Mouse (Mus musculus) limb, embryonic 14.5 days (tissue): ENCODE measurements at regions not wholly inside any gene's neighbourhood (a gene's known extent, or its start where the extent isn't known, plus 50 kb on each side); places are given as distances from the start of the nearest gene placed in this dataset.

Source experiments
- ATAC-seq: fragments of 200-750 bp; cut with Nextera tagmentation; 2 replicates; pipeline ENCODE4 v1.8.0; 2017; ENCODE audit warnings: low read depth, moderate number of reproducible peaks, moderate TSS enrichment; ENCODE audit not compliant: low FRiP score
- DNase-seq: peaks from one replicate; pipeline ENCODE4 v3.0.0-alpha.2; 2015; ENCODE audit warnings: low spot score
- H3K27ac ChIP-seq: fragments of 300-500 bp; sonication (generic); replicated peaks from 2 replicates; pipeline ENCODE4 v1.5.1; 2014; ENCODE audit warnings: low read depth, mild to moderate bottlenecking, low read length, moderate library complexity, mixed read lengths
- H3K27me3 ChIP-seq: fragments of 300-500 bp; sonication (generic); 2 replicates; pipeline ENCODE4 v1.6.1; 2014; ENCODE audit warnings: low read length, mixed read lengths; ENCODE audit not compliant: control insufficient read depth, insufficient read depth
- H3K36me3 ChIP-seq: fragments of 300-500 bp; sonication (generic); 2 replicates; pipeline ENCODE4 v1.6.1; 2014; ENCODE audit warnings: mild to moderate bottlenecking, low read length, moderate library complexity, mixed read lengths; ENCODE audit not compliant: control insufficient read depth, insufficient read depth
- H3K4me1 ChIP-seq: fragments of 300-500 bp; sonication (generic); 2 replicates; pipeline ENCODE4 v1.6.1; 2014; ENCODE audit warnings: antibody characterized with exemption, low read length, mixed read lengths; ENCODE audit not compliant: control insufficient read depth, insufficient read depth
- H3K4me2 ChIP-seq: fragments of 300-500 bp; sonication (generic); replicated peaks from 2 replicates; pipeline ENCODE4 v1.6.1; 2014; ENCODE audit warnings: low read depth, mild to moderate bottlenecking, low read length, moderate library complexity; ENCODE audit not compliant: severe bottlenecking
- H3K4me3 ChIP-seq: fragments of 300-500 bp; sonication (generic); replicated peaks from 2 replicates; pipeline ENCODE4 v1.5.1; 2014; ENCODE audit warnings: low read length
- H3K9ac ChIP-seq: fragments of 300-500 bp; sonication (generic); 2 replicates; pipeline ENCODE4 v1.6.1; 2014; ENCODE audit warnings: mild to moderate bottlenecking, low read depth, low read length, moderate library complexity; ENCODE audit not compliant: severe bottlenecking
- H3K9me3 ChIP-seq: fragments of 300-500 bp; sonication (generic); 2 replicates; pipeline ENCODE4 v1.6.1; 2016; ENCODE audit warnings: low read length; ENCODE audit not compliant: control insufficient read depth
- POLR2A ChIP-seq: fragments of 200-500 bp; IDR thresholded peaks from 2 replicates; pipeline ENCODE4 v1.8.0; 2012; ENCODE audit warnings: inconsistent platforms, mild to moderate bottlenecking, moderate library complexity, borderline replicate concordance; ENCODE audit not compliant: insufficient read depth, insufficient read length; ENCODE audit errors: extremely low read depth
- WGBS: fragments of 180-500 bp; shearing (Covaris S2); extraction: QIAGEN DNeasy Blood & Tissue Kit; methylation state at CpG from one replicate; pipeline ENCODE4 v1.1.7; 2014; 5-methylcytosine and 5-hydroxymethylcytosine counted together

- TF ChIP-seq POLR2A: no peak
- 78% methylated on average over 8 of the region's 8 CpGs for WGBS
- no peak overlapping the region for H3K4me3 ChIP-seq
Observed at GRCm38 (mm10) chr9:46608695-46609094, 288.9 kb upstream of the 4931429L15Rik start.

DNA sequence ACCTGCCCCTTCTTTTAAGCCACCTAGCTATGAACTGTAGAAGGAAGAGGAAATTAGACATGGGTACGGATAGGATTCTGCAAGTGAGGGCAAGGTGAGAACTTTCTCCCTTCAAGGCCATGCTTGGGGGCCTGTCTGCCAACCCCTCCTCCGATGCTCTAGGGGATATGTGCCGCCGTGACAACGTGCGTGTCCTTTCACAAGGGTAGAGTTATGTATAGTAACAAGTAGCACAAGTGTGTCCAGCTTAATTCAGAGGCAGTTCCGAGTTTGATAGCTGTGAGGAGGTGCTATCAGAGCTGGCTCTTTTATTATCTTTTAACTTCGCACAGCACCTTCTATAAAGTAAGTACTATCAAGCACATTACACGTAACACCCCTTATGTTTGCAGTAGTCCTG lies 281.0 kb upstream of the 4931429L15Rik start:
- no peaks in the 10 kb centered on the region for H3K9me3 ChIP-seq
- 87% methylated on average over 9 of the region's 9 CpGs for WGBS
- no peaks in the 10 kb centered on the region for H3K36me3 ChIP-seq
- TF ChIP-seq POLR2A: no peak
- no peak overlapping the region for H3K27ac ChIP-seq
- no peaks in the 10 kb centered on the region for H3K27me3 ChIP-seq
- no peak for DNase-seq
- no peak for ATAC-seq
- H3K4me2 ChIP-seq: no peak overlapping the region
- no peak overlapping the region for H3K4me3 ChIP-seq
- no peak overlapping the region for H3K9ac ChIP-seq
- H3K4me1 ChIP-seq: peaks cover 18% of the 10 kb centered on the region

More at GRCm38 (mm10) chr9:46608695-46609094, 288.9 kb upstream of the 4931429L15Rik start:
- ATAC-seq: no peak
- Histone ChIP-seq H3K27ac (no peak overlapping the region), H3K4me2 (no peak overlapping the region), H3K27me3 (no peaks in the 10 kb centered on the region), H3K9ac (no peak overlapping the region), H3K4me1 (peaks cover 14% of the 10 kb centered on the region), H3K36me3 (no peaks in the 10 kb centered on the region), H3K9me3 (no peaks in the 10 kb centered on the region)
- no peak for DNase-seq

DNA sequence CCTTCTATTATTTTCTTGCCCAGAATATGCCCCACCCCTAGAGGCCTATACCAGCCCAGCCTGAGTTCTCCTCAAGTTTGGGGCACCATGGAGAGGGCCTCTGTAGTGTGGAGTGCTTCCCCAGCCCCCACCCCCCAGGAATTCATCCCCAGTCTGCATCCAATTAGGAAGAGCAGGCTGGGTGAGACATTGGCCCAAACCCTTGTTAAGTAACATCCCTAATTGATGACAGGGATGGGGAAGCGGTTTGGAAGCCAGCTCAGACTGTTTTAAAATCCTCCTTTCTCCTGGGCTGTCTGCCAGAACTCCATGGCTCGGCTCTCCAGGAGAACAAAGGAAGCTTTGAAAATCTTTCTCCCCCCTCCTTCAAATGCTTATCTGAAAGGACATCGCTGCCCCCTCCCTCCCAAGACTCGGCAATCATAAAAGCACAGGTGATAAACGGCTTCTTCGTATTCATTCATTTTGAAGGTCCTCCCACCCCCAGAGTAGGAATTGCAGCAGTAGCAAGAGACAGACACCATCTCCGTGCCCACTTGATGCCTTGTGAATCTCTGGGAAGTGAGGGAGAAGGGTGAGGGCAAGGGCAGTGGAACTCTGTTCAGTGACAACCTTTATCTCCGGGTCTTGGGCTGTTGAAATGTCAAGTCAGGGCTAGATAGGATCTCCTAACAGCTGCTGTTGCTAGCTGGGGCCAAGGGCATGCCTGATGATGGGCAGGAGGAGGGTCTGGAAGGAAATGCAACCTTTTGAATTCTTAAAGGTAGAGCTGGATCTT lies 280.3 kb upstream of the 4931429L15Rik start:
- TF ChIP-seq POLR2A: no peak
- ATAC-seq: 0 out of 2 replicates have a peak, but pooled peaks have one; percentile 44
- no peaks in the 10 kb centered on the region for H3K9me3 ChIP-seq
- H3K36me3 ChIP-seq: no peaks in the 10 kb centered on the region
- peak; percentile 74 for DNase-seq
- H3K9ac ChIP-seq: no peak overlapping the region
- H3K4me2 ChIP-seq: no peak overlapping the region; the same call in 1 of the 2 replicates
- H3K27ac ChIP-seq: 0 out of 2 replicates have a peak overlapping the region, but pooled peaks have one; percentile 9
- H3K4me3 ChIP-seq: no peak overlapping the region
- H3K4me1 ChIP-seq: peaks cover 18% of the 10 kb centered on the region
- 16% methylated on average over 8 of the region's 8 CpGs for WGBS
- no peaks in the 10 kb centered on the region for H3K27me3 ChIP-seq

DNA sequence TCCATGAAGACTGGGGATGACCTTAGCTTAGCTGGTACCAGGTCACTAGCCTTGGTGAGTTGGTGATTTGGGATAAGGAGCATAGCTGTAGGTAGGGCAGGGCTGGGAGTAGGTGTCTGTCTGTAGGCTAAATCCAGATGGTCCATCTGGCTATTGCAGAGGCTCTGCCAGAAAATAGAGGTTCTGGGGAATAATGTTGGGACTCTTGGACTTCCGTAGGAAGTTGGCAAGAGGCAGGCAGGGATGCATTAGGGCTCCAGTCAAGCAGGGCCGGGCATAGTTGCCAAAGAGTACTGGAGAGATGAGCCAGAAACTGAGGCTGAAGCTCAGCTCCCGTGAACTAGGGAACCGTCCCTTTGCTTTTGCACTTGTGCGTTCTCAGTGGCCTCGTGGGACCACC lies 278.7 kb upstream of the 4931429L15Rik start:
- no peaks in the 10 kb centered on the region for H3K9me3 ChIP-seq
- H3K4me2 ChIP-seq: no peak overlapping the region
- H3K36me3 ChIP-seq: no peaks in the 10 kb centered on the region
- H3K9ac ChIP-seq: no peak overlapping the region
- peaks cover 18% of the 10 kb centered on the region for H3K4me1 ChIP-seq
- no peak overlapping the region for H3K27ac ChIP-seq
- DNase-seq: no peak
- no peak for ATAC-seq
- no peak for TF ChIP-seq POLR2A
- H3K4me3 ChIP-seq: no peak overlapping the region
- 92% methylated on average over 6 of the region's 6 CpGs for WGBS
- no peaks in the 10 kb centered on the region for H3K27me3 ChIP-seq

GRCm38 (mm10) chr9:46593444-46593843 lies 273.7 kb upstream of the 4931429L15Rik start:
- no peaks in the 10 kb centered on the region for H3K36me3 ChIP-seq
- no peak for ATAC-seq
- H3K27ac ChIP-seq: no peak overlapping the region
- no peak overlapping the region for H3K9ac ChIP-seq
- H3K27me3 ChIP-seq: no peaks in the 10 kb centered on the region
- DNase-seq: no peak
- no peaks in the 10 kb centered on the region for H3K9me3 ChIP-seq
- no peak for TF ChIP-seq POLR2A
- H3K4me3 ChIP-seq: no peak overlapping the region
- no peaks in the 10 kb centered on the region for H3K4me1 ChIP-seq
- WGBS: 73% methylated on average over 6 of the region's 6 CpGs
- no peak overlapping the region for H3K4me2 ChIP-seq
